In the genomic region with DNA sequence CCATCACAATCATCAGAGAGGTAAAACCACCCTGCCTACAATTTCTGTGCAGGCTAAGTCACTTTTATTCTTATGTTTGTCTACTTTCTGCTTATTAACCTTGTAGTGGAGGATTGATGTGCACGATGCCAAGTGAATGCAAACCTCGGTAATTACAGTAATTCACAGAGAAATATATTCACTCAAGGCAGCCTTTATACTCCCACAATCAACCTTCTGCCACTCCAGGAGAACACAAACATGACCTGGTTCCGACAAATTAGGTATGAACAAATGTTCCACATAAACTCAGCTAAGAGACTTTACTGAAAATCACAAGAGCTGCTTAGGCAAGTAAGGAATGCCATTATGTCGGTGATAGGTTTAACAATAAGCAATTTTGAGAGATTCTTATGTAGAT, we compare ENCODE assay signal across 26 mouse cellular contexts.
DNase-seq lines count a peak whose midpoint lies in the region; ATAC-seq and TF ChIP-seq lines count a peak whose summit lies in the region.
"Had no signal": no experiment of that assay in that cellular context is flagged by ENCODE, and none has a peak within 500 bp of the region (broad histone marks: within the 10 kb centered on the region; RNA-seq: fewer than 3 reads in every experiment).

No protein-coding gene starts in this region.

- TF ChIP-seq POLR2A in brain, embryonic 14.5 days (IDR thresholded peaks at IDR 0.05; ENCODE audit: borderline replicate concordance, extremely low read depth, insufficient read depth, insufficient read length, poor library complexity, severe bottlenecking): no peak

- H3K9ac ChIP-seq in forebrain, embryonic 14.5 days (ENCODE audit: low read length): no peak overlapping the region
- no peak overlapping the region for H3K9ac ChIP-seq in forebrain, embryonic 11.5 days (ENCODE audit: low read length)
- H3K9ac ChIP-seq: heart, embryonic 13.5 days; hindbrain, embryonic 14.5 days had no signal

- H3K4me2 ChIP-seq in forebrain, embryonic 14.5 days (ENCODE audit: low read length): no peak overlapping the region
- H3K4me2 ChIP-seq in forebrain, embryonic 11.5 days (ENCODE audit: low read depth, low read length, severe bottlenecking): no peak overlapping the region
- H3K4me2 ChIP-seq: heart, embryonic 13.5 days; hindbrain, embryonic 14.5 days had no signal

- no peaks in the 10 kb centered on the region for H3K36me3 ChIP-seq in forebrain, embryonic 14.5 days (ENCODE audit: control insufficient read depth, insufficient read depth, low read length)
- H3K36me3 ChIP-seq in forebrain, embryonic 11.5 days (ENCODE audit: control insufficient read depth, insufficient read depth, low read length): no peaks in the 10 kb centered on the region
- H3K36me3 ChIP-seq: forebrain, embryonic 10.5 days; G1E; heart, embryonic 10.5 days; heart, embryonic 13.5 days had no signal

- TF ChIP-seq CTCF in brain, embryonic 14.5 days (IDR thresholded peaks at IDR 0.05; ENCODE audit: borderline replicate concordance, extremely low read depth, insufficient read depth, insufficient read length): no peak

- peak; percentile 42; the same call in 1 of the 2 replicates for ATAC-seq in forebrain, embryonic 14.5 days
- ATAC-seq in forebrain, embryonic 11.5 days (replicated peaks; ENCODE audit: low FRiP score): no peak
- ATAC-seq: hindbrain, postnatal 0 days; inflammation-experienced regulatory T-cells, adult 6 months had no signal

- H3K27ac ChIP-seq in forebrain, embryonic 14.5 days (ENCODE audit: low read depth, low read length): no peak overlapping the region
- no peak overlapping the region for H3K27ac ChIP-seq in forebrain, embryonic 11.5 days (ENCODE audit: low read depth, low read length)
- H3K27ac ChIP-seq: forebrain, embryonic 10.5 days; heart, adult 2 months; heart, embryonic 10.5 days; heart, embryonic 13.5 days; hindbrain, embryonic 14.5 days; hindbrain, postnatal 0 days had no signal

- DNase-seq in forebrain, embryonic 14.5 days (ENCODE audit: low spot score): peak; percentile 64
- no peak for DNase-seq in forebrain, embryonic 11.5 days (ENCODE audit: low spot score)
- DNase-seq in Muller cell, postnatal 12 days (ENCODE audit: inconsistent ontology term): peak; percentile 15
- DNase-seq in brain, embryonic 14.5 days (ENCODE audit: low read depth): peak; percentile 81
- DNase-seq in retina, postnatal 1 day: peak; percentile 23
- DNase-seq in right cerebral cortex, postnatal 14 days: no peak
- DNase-seq in right cerebral cortex, postnatal 10 days (ENCODE audit: low spot score in 2 of 2): no peak
- DNase-seq: adrenal gland, adult 2 months; adrenal gland, postnatal 14 days; B cell, adult 2 months; cerebellum, adult 18-20 months; cerebellum, adult 9-10 months; cerebellum, postnatal 14 days; gastrocnemius, postnatal 10 days; gastrocnemius, postnatal 36 days; heart, adult 2 months; heart, postnatal 14 days; heart, postnatal 4 days had no signal

- H3K27me3 ChIP-seq in forebrain, embryonic 14.5 days (replicated peaks; ENCODE audit: control insufficient read depth, insufficient read depth, low read length): no peaks in the 10 kb centered on the region
- no peaks in the 10 kb centered on the region for H3K27me3 ChIP-seq in forebrain, embryonic 11.5 days (ENCODE audit: control insufficient read depth, insufficient read depth, low read length)
- H3K27me3 ChIP-seq: CH12.LX; heart, embryonic 13.5 days had no signal

- no peaks in the 10 kb centered on the region for H3K4me1 ChIP-seq in forebrain, embryonic 14.5 days (ENCODE audit: control insufficient read depth, insufficient read depth, low read length)
- H3K4me1 ChIP-seq in forebrain, embryonic 11.5 days (replicated peaks; ENCODE audit: control insufficient read depth, insufficient read depth, low read length): no peaks in the 10 kb centered on the region
- H3K4me1 ChIP-seq: heart, embryonic 10.5 days; heart, embryonic 13.5 days had no signal

- 12% methylated on average over 4 of the region's 4 CpGs for WGBS in forebrain, embryonic 14.5 days
- 55% methylated on average over 4 of the region's 4 CpGs for WGBS in forebrain, embryonic 11.5 days

- no peaks in the 10 kb centered on the region for H3K9me3 ChIP-seq in forebrain, embryonic 14.5 days (replicated peaks; ENCODE audit: control insufficient read depth, low read length)
- no peaks in the 10 kb centered on the region for H3K9me3 ChIP-seq in forebrain, embryonic 11.5 days (ENCODE audit: control insufficient read depth, low read length)
- H3K9me3 ChIP-seq: forebrain, embryonic 10.5 days; heart, embryonic 10.5 days; heart, embryonic 13.5 days had no signal

- no peak overlapping the region for H3K4me3 ChIP-seq in forebrain, embryonic 14.5 days (ENCODE audit: low read depth, low read length)
- no peak overlapping the region for H3K4me3 ChIP-seq in forebrain, embryonic 11.5 days (ENCODE audit: low read depth, low read length)
- H3K4me3 ChIP-seq: forebrain, embryonic 10.5 days; heart, adult 2 months; heart, embryonic 10.5 days; heart, embryonic 13.5 days had no signal

Comparison
In these comparisons a context has a peak if more than half of its experiments do, and no peak if none do; other contexts are left out.
1. DNase-seq: peak in forebrain, embryonic 14.5 days (single experiment), Muller cell, postnatal 12 days (single experiment), brain, embryonic 14.5 days (single experiment) and retina, postnatal 1 day (single experiment); none in forebrain, embryonic 11.5 days (single experiment), right cerebral cortex, postnatal 14 days (single experiment) and right cerebral cortex, postnatal 10 days (0 of 2).